Mouse (Mus musculus) forebrain, embryonic 16.5 days (tissue): ENCODE measurements at regions not wholly inside any gene's neighbourhood (a gene's known extent, or its start where the extent isn't known, plus 50 kb on each side); places are given as distances from the start of the nearest gene placed in this dataset.

Source experiments
- ATAC-seq: fragments of 200-750 bp; cut with Nextera tagmentation; 2 replicates; pipeline ENCODE4 v1.8.0; 2017; ENCODE audit warnings: mild to moderate bottlenecking, moderate library complexity
- H3K27ac ChIP-seq: fragments of 300-500 bp; sonication (generic); 2 replicates; pipeline ENCODE4 v1.5.1; 2014; ENCODE audit warnings: low read length, control low read depth
- H3K27me3 ChIP-seq: fragments of 300-500 bp; sonication (generic); replicated peaks from 2 replicates; pipeline ENCODE4 v1.6.1; 2014; ENCODE audit warnings: low read length; ENCODE audit not compliant: control insufficient read depth, insufficient read depth
- H3K36me3 ChIP-seq: fragments of 300-500 bp; sonication (generic); 2 replicates; pipeline ENCODE4 v1.6.1; 2014; ENCODE audit not compliant: control insufficient read depth, insufficient read depth
- H3K4me1 ChIP-seq: fragments of 300-500 bp; sonication (generic); replicated peaks from 2 replicates; pipeline ENCODE4 v1.6.1; 2014; ENCODE audit warnings: low read length; ENCODE audit not compliant: control insufficient read depth, insufficient read depth
- H3K4me2 ChIP-seq: fragments of 300-500 bp; sonication (generic); 2 replicates; pipeline ENCODE4 v1.6.1; 2014; ENCODE audit warnings: mild to moderate bottlenecking, low read length, control low read depth
- H3K4me3 ChIP-seq: fragments of 300-500 bp; sonication (generic); replicated peaks from 2 replicates; pipeline ENCODE4 v1.5.1; 2014; ENCODE audit warnings: mild to moderate bottlenecking, low read length, control low read depth
- H3K9ac ChIP-seq: fragments of 300-500 bp; sonication (generic); replicated peaks from 2 replicates; pipeline ENCODE4 v1.6.1; 2014; ENCODE audit warnings: low read depth, low read length, control low read depth
- H3K9me3 ChIP-seq: fragments of 300-500 bp; sonication (generic); 2 replicates; pipeline ENCODE4 v1.6.1; 2016; ENCODE audit warnings: low read length; ENCODE audit not compliant: control insufficient read depth
- WGBS: fragments of 180-500 bp; shearing (Covaris S2); extraction: QIAGEN DNeasy Blood & Tissue Kit; methylation state at CpG from one replicate; pipeline ENCODE4 v1.1.7; 2014; 5-methylcytosine and 5-hydroxymethylcytosine counted together

DNA sequence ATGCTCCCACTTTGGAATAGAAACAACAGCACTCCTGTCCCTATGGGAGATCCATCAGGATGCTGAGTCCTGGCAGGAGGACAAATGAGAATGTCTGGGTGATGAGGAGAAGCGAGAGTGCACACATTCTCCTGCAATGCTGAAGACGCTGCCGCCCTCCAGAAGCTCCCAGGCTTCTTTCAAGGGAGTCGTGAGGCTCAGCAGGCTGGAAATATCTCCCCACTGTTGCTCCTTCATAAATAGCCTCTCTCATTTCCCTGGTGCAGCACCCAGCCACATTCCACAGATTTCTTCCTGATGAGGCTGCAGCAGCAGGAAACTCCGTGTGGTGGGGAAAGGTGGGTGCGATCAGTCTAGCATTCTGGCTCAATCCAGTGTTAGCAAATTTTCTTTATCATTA lies 448.9 kb upstream of the Zdhhc25 start:
- Histone ChIP-seq H3K4me1 (peaks cover 2% of the 10 kb centered on the region; the same call in 1 of the 2 replicates), H3K9ac (no peak overlapping the region), H3K27me3 (no peaks in the 10 kb centered on the region), H3K27ac (no peak overlapping the region), H3K36me3 (no peaks in the 10 kb centered on the region), H3K4me2 (no peak overlapping the region), H3K9me3 (no peaks in the 10 kb centered on the region), H3K4me3 (no peak overlapping the region)
- 83% methylated on average over 6 of the region's 6 CpGs for WGBS
- ATAC-seq, result no peak

DNA sequence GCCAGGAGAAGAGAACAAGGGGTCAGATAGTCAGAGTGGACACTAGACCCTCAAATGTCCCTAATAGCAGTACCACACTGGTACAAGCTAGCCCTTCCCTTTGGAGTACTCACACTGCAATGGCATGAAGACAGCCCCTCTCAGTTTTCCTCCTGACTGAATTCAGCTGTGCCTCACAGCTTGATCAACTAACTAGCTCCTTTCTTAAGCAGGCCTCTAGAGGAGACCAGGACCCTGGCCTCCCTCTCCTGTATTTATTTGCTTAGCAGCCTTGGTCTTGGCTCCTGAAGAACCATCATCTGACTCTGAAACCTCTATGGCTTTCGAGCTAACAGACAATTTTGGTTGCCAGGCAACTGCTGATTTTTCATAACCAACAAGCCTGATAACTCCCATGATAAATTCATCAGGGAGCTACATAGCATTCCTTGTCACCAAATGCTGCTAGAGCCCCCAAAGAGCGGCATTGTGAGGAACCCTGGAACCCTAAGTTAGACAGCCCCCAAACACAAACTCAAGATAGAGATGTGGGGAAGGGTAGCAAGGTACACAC lies 440.4 kb upstream of the Zdhhc25 start:
- no peak overlapping the region for H3K27ac ChIP-seq
- ATAC-seq, result no peak
- 66% methylated on average over 2 of the region's 2 CpGs for WGBS

DNA sequence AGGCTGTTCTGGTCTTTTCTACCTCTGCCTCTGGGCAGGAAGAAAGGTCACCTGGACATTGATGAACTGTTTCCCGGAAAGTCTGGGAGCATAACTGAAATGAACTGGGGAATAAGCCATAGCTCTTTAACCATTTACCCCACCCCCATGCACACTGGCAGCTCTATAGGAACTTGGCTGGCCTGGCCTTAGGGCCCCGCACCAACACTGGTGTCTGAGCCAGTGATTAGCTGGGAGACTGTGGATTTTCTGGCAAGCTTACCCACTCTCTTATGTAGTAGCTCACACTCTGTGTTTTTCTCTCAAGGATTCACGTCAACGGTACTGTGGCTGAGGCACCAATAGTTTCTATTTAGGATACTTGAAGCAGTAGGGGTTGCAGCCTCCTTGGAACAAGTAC lies 439.8 kb upstream of the Zdhhc25 start:
- H3K27me3 ChIP-seq, result no peaks in the 10 kb centered on the region
- no peak for ATAC-seq
- H3K27ac ChIP-seq, result no peak overlapping the region
- 60% methylated on average over 4 of the region's 4 CpGs for WGBS
- peaks cover under 1% of the 10 kb centered on the region; the same call in 1 of the 2 replicates for H3K4me1 ChIP-seq
- no peaks in the 10 kb centered on the region for H3K9me3 ChIP-seq
- no peak overlapping the region for H3K9ac ChIP-seq
- H3K36me3 ChIP-seq, result no peaks in the 10 kb centered on the region
- H3K4me3 ChIP-seq, result no peak overlapping the region
- H3K4me2 ChIP-seq, result no peak overlapping the region

More for the DNA sequence above, 440.4 kb upstream of the Zdhhc25 start:
- H3K36me3 ChIP-seq, result no peaks in the 10 kb centered on the region
- no peaks in the 10 kb centered on the region for H3K27me3 ChIP-seq
- no peak overlapping the region for H3K9ac ChIP-seq
- H3K4me1 ChIP-seq, result peaks cover 2% of the 10 kb centered on the region; the same call in 1 of the 2 replicates
- no peaks in the 10 kb centered on the region for H3K9me3 ChIP-seq
- H3K4me3 ChIP-seq, result no peak overlapping the region
- no peak overlapping the region for H3K4me2 ChIP-seq

DNA sequence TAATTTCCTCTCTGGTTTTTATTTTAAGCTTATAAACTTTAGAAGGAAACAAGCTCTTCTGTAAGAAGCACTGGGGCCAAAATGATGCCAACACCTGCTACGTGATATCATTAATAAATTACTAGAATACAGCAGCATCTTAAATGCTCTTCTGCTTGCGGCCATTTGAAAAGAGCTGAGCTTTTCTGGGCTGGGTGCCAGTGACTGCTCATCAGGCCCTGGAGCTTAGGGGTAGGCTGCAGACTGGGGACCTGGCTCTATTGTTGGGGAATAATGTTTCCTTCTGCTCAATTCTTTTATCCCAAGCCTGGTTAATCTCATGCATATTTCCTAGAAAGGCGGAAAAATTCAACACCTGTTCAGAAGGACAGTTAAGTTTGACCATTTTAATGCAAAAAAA lies 436.7 kb upstream of the Zdhhc25 start:
- Histone ChIP-seq H3K27ac (no peak overlapping the region), H3K9me3 (no peaks in the 10 kb centered on the region), H3K36me3 (no peaks in the 10 kb centered on the region), H3K4me2 (no peak overlapping the region), H3K4me1 (no peaks in the 10 kb centered on the region), H3K4me3 (no peak overlapping the region), H3K27me3 (no peaks in the 10 kb centered on the region), H3K9ac (no peak overlapping the region)
- WGBS, result 16% methylated on average over 3 of the region's 3 CpGs
- peak; percentile 47; the same call in 1 of the 2 replicates for ATAC-seq

DNA sequence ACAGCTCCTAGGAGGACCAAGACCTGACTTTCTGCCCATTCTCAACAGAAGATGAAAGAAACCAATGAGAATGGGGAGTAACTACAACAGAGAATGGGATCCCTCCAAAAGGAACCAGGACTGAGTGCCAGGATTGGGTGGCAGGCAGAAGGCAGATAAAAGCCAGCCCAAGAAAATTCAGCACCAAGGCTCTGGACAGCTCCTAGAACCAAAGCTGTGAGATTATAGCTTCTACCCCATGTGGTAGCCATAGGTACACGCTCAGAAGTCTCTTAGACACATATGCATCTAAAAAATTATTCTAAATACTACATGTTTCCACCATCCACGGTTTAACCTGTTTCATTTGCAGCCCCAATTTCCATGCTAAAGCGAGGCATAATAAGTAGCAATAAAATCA lies 425.8 kb upstream of the Zdhhc25 start:
- no peak overlapping the region for H3K9ac ChIP-seq
- no peaks in the 10 kb centered on the region for H3K27me3 ChIP-seq
- H3K36me3 ChIP-seq, result no peaks in the 10 kb centered on the region
- H3K27ac ChIP-seq, result no peak overlapping the region
- ATAC-seq, result no peak
- H3K4me3 ChIP-seq, result no peak overlapping the region
- H3K4me1 ChIP-seq, result no peaks in the 10 kb centered on the region
- H3K9me3 ChIP-seq, result no peaks in the 10 kb centered on the region
- 46% methylated on average over 3 of the region's 3 CpGs for WGBS
- no peak overlapping the region for H3K4me2 ChIP-seq

DNA sequence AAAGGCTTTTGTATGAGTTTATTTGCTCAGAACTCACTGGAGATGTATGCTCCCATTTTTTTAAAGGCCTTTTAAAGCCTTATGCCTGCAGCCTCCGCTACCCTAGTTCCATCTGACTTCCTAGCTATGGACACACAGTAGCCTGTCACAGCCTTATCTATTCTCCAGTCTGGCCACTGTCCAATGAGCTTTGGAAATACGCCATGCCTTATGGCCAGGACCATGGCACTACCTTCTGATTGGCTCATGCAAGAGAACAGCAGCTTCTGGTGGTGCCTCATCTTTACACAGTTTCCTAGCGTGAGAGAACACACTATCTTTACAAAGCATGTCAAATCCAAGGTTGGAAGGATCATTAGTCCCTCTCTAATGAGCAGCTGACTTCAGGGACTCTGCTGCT lies 424.1 kb upstream of the Zdhhc25 start:
- H3K4me3 ChIP-seq, result no peak overlapping the region
- no peak for ATAC-seq
- H3K9ac ChIP-seq, result no peak overlapping the region
- H3K36me3 ChIP-seq, result no peaks in the 10 kb centered on the region
- no peak overlapping the region for H3K4me2 ChIP-seq
- WGBS, result 58% methylated on average over 3 of the region's 3 CpGs
- no peaks in the 10 kb centered on the region for H3K27me3 ChIP-seq
- H3K4me1 ChIP-seq, result no peaks in the 10 kb centered on the region
- no peak overlapping the region for H3K27ac ChIP-seq
- H3K9me3 ChIP-seq, result no peaks in the 10 kb centered on the region

DNA sequence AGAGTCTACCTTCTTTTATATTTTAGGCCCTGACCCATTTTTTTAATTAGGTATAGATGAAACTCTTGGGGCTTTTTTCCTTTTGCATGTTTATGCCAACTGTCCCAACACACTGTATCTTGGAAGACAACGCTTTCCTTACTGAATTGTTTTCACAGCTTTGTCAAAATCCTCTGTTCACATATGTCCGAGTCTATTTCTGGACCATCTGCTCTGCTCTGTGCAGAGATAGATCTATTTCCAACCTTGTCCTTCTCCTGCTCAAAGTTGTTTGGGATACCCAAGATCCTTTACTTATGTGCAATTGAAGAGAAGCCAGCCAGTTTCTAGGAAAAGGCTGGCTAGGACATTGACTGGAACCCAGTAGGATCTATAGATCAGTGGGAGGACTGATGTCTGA lies 403.6 kb upstream of the Zdhhc25 start:
- ATAC-seq, result no peak
- Histone ChIP-seq H3K4me2 (no peak overlapping the region), H3K36me3 (no peaks in the 10 kb centered on the region), H3K9ac (no peak overlapping the region), H3K27me3 (no peaks in the 10 kb centered on the region), H3K4me3 (no peak overlapping the region), H3K9me3 (no peaks in the 10 kb centered on the region), H3K4me1 (no peaks in the 10 kb centered on the region), H3K27ac (no peak overlapping the region)
- WGBS, result 59% methylated on average over 2 of the region's 2 CpGs

DNA sequence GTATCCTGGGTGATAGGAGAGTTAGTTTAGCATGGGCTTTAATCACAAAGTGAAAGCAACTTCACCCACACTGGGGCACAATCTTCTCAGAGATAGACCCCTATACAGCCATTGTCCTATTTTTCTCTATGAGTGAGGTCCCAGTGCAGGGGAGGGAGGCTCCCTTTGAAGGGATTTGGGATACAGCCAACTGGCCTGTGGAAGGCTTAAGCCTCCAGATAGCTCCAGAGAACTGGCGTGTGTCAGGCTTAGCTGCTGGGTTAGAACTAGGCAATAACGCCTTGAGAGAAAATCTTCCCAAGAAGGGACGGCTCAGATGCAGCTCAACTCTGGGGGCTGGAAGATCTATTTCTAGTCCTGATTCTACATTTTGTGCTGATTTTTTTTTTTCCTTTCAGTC lies 397.4 kb upstream of the Zdhhc25 start:
- Histone ChIP-seq H3K27me3 (no peaks in the 10 kb centered on the region), H3K9me3 (no peaks in the 10 kb centered on the region), H3K4me1 (0 out of 2 replicates have a peak, but pooled peaks cover 6% of the 10 kb centered on the region), H3K4me2 (no peak overlapping the region), H3K36me3 (no peaks in the 10 kb centered on the region), H3K4me3 (no peak overlapping the region), H3K9ac (no peak overlapping the region), H3K27ac (no peak overlapping the region)
- 21% methylated on average over 3 of the region's 3 CpGs for WGBS
- no peak for ATAC-seq

DNA sequence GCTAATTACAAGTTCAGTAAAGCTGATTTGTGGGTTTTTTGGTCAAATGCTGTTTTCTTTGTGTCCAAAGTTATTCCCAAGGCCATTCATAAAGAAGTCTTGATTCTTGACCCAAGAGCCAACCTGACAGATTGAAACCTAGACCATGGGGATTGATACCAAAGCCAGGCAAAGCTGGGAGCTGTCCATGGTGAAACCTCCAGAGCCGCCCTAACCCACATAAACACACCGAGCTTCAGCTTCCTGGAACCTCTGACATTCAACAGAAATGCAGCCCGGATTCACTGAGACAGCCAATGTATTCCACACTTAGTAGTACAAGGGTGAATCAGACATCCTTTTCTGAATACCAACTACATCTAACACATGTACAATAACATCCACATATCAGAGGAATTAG lies 386.7 kb upstream of the Zdhhc25 start:
- 47% methylated on average over 3 of the region's 3 CpGs for WGBS
- ATAC-seq, result no peak
- no peak overlapping the region for H3K27ac ChIP-seq
- no peak overlapping the region for H3K9ac ChIP-seq
- H3K4me3 ChIP-seq, result no peak overlapping the region
- no peaks in the 10 kb centered on the region for H3K9me3 ChIP-seq
- no peaks in the 10 kb centered on the region for H3K4me1 ChIP-seq
- no peaks in the 10 kb centered on the region for H3K27me3 ChIP-seq
- no peaks in the 10 kb centered on the region for H3K36me3 ChIP-seq
- H3K4me2 ChIP-seq, result no peak overlapping the region

DNA sequence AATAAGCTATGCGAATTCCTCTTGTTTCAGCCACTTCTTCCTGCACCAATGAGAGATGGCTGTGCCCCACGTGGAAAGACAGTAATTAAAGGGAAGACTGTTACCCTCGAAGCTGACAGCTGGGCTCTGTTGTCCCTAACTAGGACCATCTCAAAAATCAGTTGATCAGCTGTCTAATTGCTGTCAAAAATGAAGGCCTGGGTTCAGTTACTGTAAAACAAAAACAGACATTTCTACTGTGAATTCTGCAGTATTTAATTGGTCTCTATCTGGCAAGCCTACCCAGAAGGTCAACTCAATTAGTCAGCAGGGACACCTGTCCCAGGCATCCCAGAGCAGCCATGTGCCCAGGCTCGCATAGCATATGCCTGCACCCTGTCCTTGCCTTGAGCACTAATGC lies 385.8 kb upstream of the Zdhhc25 start:
- Histone ChIP-seq H3K4me3 (no peak overlapping the region), H3K36me3 (no peaks in the 10 kb centered on the region), H3K4me2 (no peak overlapping the region), H3K27ac (no peak overlapping the region), H3K27me3 (no peaks in the 10 kb centered on the region), H3K9me3 (no peaks in the 10 kb centered on the region), H3K4me1 (no peaks in the 10 kb centered on the region), H3K9ac (no peak overlapping the region)
- ATAC-seq, result no peak
- WGBS, result 38% methylated on average over 4 of the region's 4 CpGs
